Mouse (Mus musculus) right cerebral cortex, postnatal 14 days (tissue): ENCODE measurements at regions not wholly inside any gene's neighbourhood (a gene's known extent, or its start where the extent isn't known, plus 50 kb on each side); places are given as distances from the start of the nearest gene placed in this dataset.

Experiments used
- DNase-seq: peaks from one replicate; pipeline ENCODE4 v3.0.0; 2022

- no peak for DNase-seq
These were observed 336.6 kb upstream of the Gm10131 start for GRCm38 (mm10) chr8:34447880-34448830.

- no peak for DNase-seq
These were observed 331.2 kb upstream of the Gm10131 start for GRCm38 (mm10) chr8:34442688-34443087.

- DNase-seq = no peak
These were observed 330.2 kb upstream of the Gm10131 start for GRCm38 (mm10) chr8:34441756-34442155.

GRCm38 (mm10) chr8:34440771-34441170 is 329.2 kb upstream of the Gm10131 start:
- DNase-seq = no peak

GRCm38 (mm10) chr8:34438771-34439170 is 327.2 kb upstream of the Gm10131 start:
- no peak for DNase-seq

- DNase-seq = no peak
These were observed 320.4 kb upstream of the Gm10131 start for GRCm38 (mm10) chr8:34431985-34432384.

- DNase-seq = no peak
These were observed 317.7 kb upstream of the Gm10131 start for GRCm38 (mm10) chr8:34429231-34429630.

GRCm38 (mm10) chr8:34401571-34401970 is 290.0 kb upstream of the Gm10131 start:
- DNase-seq = no peak

- no peak for DNase-seq
These were observed 287.6 kb upstream of the Gm10131 start for GRCm38 (mm10) chr8:34398914-34399813.

GRCm38 (mm10) chr8:34397583-34398411 is 286.3 kb upstream of the Gm10131 start:
- no peak for DNase-seq

- DNase-seq = no peak
These were observed 285.7 kb upstream of the Gm10131 start for GRCm38 (mm10) chr8:34397225-34397582.

GRCm38 (mm10) chr8:34392981-34393828 is 281.7 kb upstream of the Gm10131 start:
- DNase-seq = peak; percentile 29

- DNase-seq = peak; percentile 30
These were observed 280.9 kb upstream of the Gm10131 start for GRCm38 (mm10) chr8:34392208-34392980.

GRCm38 (mm10) chr8:34385806-34386439 is 274.4 kb upstream of the Gm10131 start:
- DNase-seq = no peak

GRCm38 (mm10) chr8:34380615-34381014 is 269.1 kb upstream of the Gm10131 start:
- DNase-seq = no peak

GRCm38 (mm10) chr8:34377154-34377553 is 265.6 kb upstream of the Gm10131 start:
- DNase-seq = no peak

GRCm38 (mm10) chr8:34374242-34374641 is 262.7 kb upstream of the Gm10131 start:
- DNase-seq = no peak

- DNase-seq = no peak
These were observed 261.1 kb upstream of the Gm10131 start for GRCm38 (mm10) chr8:34372666-34372980.

- DNase-seq = peak; percentile 58
These were observed 260.6 kb upstream of the Gm10131 start for GRCm38 (mm10) chr8:34371973-34372665.

GRCm38 (mm10) chr8:34371391-34371790 is 259.9 kb upstream of the Gm10131 start:
- DNase-seq = no peak
